ENCODE assay signal across 7 mouse cellular contexts in genomic region chr2:32857584-32857983, GRCm38 (mm10). TPM values are rescaled to one million over a fixed set of nuclear protein-coding genes. Genes with fewer than 3 reads are reported as not detected.
DNase-seq lines count a peak whose midpoint lies in the region; ATAC-seq lines count a peak whose summit lies in the region.

No protein-coding gene starts in this region.

- no peak overlapping the region for H3K27ac ChIP-seq in intestine, embryonic 16.5 days (ENCODE audit: low read length)
- no peak overlapping the region for H3K27ac ChIP-seq in limb, embryonic 10.5 days
- no peak overlapping the region for H3K27ac ChIP-seq in midbrain, embryonic 13.5 days

- no peak overlapping the region for H3K9ac ChIP-seq in intestine, embryonic 16.5 days (ENCODE audit: low read depth, low read length)
- no peak overlapping the region for H3K9ac ChIP-seq in midbrain, embryonic 13.5 days (replicated peaks)

- no peak overlapping the region for H3K4me2 ChIP-seq in intestine, embryonic 16.5 days (ENCODE audit: low read depth, low read length)
- H3K4me2 ChIP-seq in midbrain, embryonic 13.5 days (replicated peaks): no peak overlapping the region

- no peaks in the 10 kb centered on the region for H3K9me3 ChIP-seq in intestine, embryonic 16.5 days (ENCODE audit: control insufficient read depth, low read length)
- no peaks in the 10 kb centered on the region for H3K9me3 ChIP-seq in limb, embryonic 10.5 days (replicated peaks)
- H3K9me3 ChIP-seq in midbrain, embryonic 13.5 days: no peaks in the 10 kb centered on the region

- WGBS in intestine, embryonic 16.5 days: under 1% methylated on average over 7 of the region's 7 CpGs
- 1% methylated on average over 7 of the region's 7 CpGs for WGBS in limb, embryonic 10.5 days
- 2% methylated on average over 7 of the region's 7 CpGs for WGBS in midbrain, embryonic 13.5 days

- no peaks in the 10 kb centered on the region for H3K36me3 ChIP-seq in intestine, embryonic 16.5 days (ENCODE audit: control insufficient read depth, insufficient read depth, low read length)
- no peaks in the 10 kb centered on the region for H3K36me3 ChIP-seq in limb, embryonic 10.5 days
- H3K36me3 ChIP-seq in midbrain, embryonic 13.5 days: no peaks in the 10 kb centered on the region

- H3K4me3 ChIP-seq in intestine, embryonic 16.5 days (ENCODE audit: low read length): no peak overlapping the region
- H3K4me3 ChIP-seq in limb, embryonic 10.5 days: no peak overlapping the region
- no peak overlapping the region for H3K4me3 ChIP-seq in midbrain, embryonic 13.5 days (replicated peaks)

- DNase-seq in cerebellum, postnatal 4 days (ENCODE audit: low spot score in 2 of 2): peak; percentile 54 to 82
- DNase-seq in gastrocnemius, postnatal 25 days: peak; percentile 84
- peak; percentile 89 for DNase-seq in limb, embryonic 10.5 days (ENCODE audit: low spot score)
- DNase-seq in spleen, adult 12 weeks (ENCODE audit: low spot score): peak; percentile 54

- peaks cover under 1% of the 10 kb centered on the region; the same call in 1 of the 2 replicates for H3K4me1 ChIP-seq in intestine, embryonic 16.5 days (ENCODE audit: control insufficient read depth, insufficient read depth, low read length)
- peaks cover 8% of the 10 kb centered on the region for H3K4me1 ChIP-seq in limb, embryonic 10.5 days
- H3K4me1 ChIP-seq in midbrain, embryonic 13.5 days (replicated peaks): no peaks in the 10 kb centered on the region

- ATAC-seq in activated CD4-positive, CD25-positive, alpha-beta regulatory T cell, adult 4 months: peak; percentile 72
- peak; percentile 67 for ATAC-seq in intestine, embryonic 16.5 days
- peak; percentile 51 for ATAC-seq in midbrain, embryonic 13.5 days

- H3K27me3 ChIP-seq in intestine, embryonic 16.5 days (replicated peaks; ENCODE audit: control insufficient read depth, insufficient read depth, low read length): no peaks in the 10 kb centered on the region
- peaks cover 8% of the 10 kb centered on the region for H3K27me3 ChIP-seq in limb, embryonic 10.5 days (ENCODE audit: low read depth, poor library complexity, severe bottlenecking)
- peaks cover 7% of the 10 kb centered on the region; the same call in 1 of the 2 replicates for H3K27me3 ChIP-seq in midbrain, embryonic 13.5 days

RNA-seq across cellular contexts. Expression of gene Stxbp1, which starts 10.5 kb away (rescaled TPM):
- polyA plus RNA-seq in activated CD4-positive, CD25-positive, alpha-beta regulatory T cell, adult 4 months (2017; shearing (Covaris generic)): 1 to 10 TPM; 2.4 to 2.9 TPM
- total RNA-seq in gastrocnemius, postnatal 25 days (2021): 1 to 10 TPM; 2.7 to 3.8 TPM
- 18.1 TPM in 2 replicates for polyA plus RNA-seq in intestine, embryonic 16.5 days (2015; fragmentation: Nextera tagmentation; extraction: Ambion mirVana)
- polyA plus RNA-seq in limb, embryonic 10.5 days (2016; fragmentation: Nextera tagmentation; extraction: Ambion mirVana): 10.9 and 12.9 TPM in 2 replicates
- polyA plus RNA-seq in midbrain, embryonic 13.5 days (2015; fragmentation: Nextera tagmentation; extraction: Ambion mirVana): 165 and 168 TPM in 2 replicates

RNA-seq across cellular contexts. Expression of gene Fam129b, which starts 18.3 kb away (rescaled TPM):
- polyA plus RNA-seq in activated CD4-positive, CD25-positive, alpha-beta regulatory T cell, adult 4 months (2017; shearing (Covaris generic)): 1 to 10 TPM; 1.3 to 2.1 TPM
- total RNA-seq in gastrocnemius, postnatal 25 days (2021): 10 to 100 TPM in 1 of 2 experiments, 1 to 10 TPM in 1; 8.1 to 12.4 TPM
- polyA plus RNA-seq in intestine, embryonic 16.5 days (2015; fragmentation: Nextera tagmentation; extraction: Ambion mirVana): 35.4 and 37.8 TPM in 2 replicates
- polyA plus RNA-seq in limb, embryonic 10.5 days (2016; fragmentation: Nextera tagmentation; extraction: Ambion mirVana): 40.9 and 47.9 TPM in 2 replicates
- polyA plus RNA-seq in midbrain, embryonic 13.5 days (2015; fragmentation: Nextera tagmentation; extraction: Ambion mirVana): 20.9 and 27.5 TPM in 2 replicates
